Mouse (Mus musculus) hematopoietic stem cell, adult 5-6 weeks (primary cell): Measurements from ENCODE around the gene Tbp. TPM values are rescaled to one million over a fixed set of nuclear protein-coding genes. Genes with fewer than 3 reads are reported as not detected.
"Not testable (repeated sequence)": the region's sequence is repeated elsewhere in the genome, so short reads cannot be mapped to it uniquely, and the experiment has no call there.

ENCODE experiments used
- ATAC-seq, 2 experiments: fragments of 125-278 bp in 1 of 2; replicated peaks in 1 of 2; 2 replicates each; pipeline ENCODE4 v1.8.0; 2016 to 2017; ENCODE audit warnings: inconsistent platforms in 2 of 2, mild to moderate bottlenecking in 2 of 2, moderate number of reproducible peaks in 2 of 2, low read depth in 1 of 2, moderate TSS enrichment in 1 of 2; ENCODE audit not compliant: low FRiP score in 2 of 2, poor library complexity in 2 of 2, severe bottlenecking in 2 of 2, insufficient read depth in 1 of 2, low TSS enrichment in 1 of 2
- total RNA-seq: library from RNA; stranded (forward); fragments of 172-1452, 232-1000 nt; gene quantifications from 2 replicates; pipeline ENCODE4 v1.2.3, GENCODE M21; 2017

The Tbp gene
- total RNA-seq, 1 experiment from 2014 or later, result 63.6 TPM

DNA sequence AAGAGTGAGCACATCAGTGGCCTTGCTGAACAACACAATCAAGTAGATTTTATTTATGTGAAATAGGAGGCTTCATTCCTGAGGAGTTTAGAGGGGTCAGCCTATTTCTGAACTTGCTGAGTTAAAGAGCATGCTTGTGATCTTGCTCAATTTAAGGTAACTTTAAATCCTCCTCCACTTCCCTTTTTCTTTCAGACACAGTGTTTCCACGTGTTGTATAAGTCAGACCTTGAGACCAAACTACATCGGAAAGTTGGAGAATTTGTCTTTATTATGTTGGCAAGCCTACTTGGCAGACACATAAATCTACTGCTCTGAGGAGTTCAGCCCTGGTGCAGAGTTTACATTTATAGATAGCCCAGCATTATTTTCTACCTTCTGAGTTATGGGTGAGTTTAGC is 29.2 kb downstream of the Tbp start:
- no peak for ATAC-seq

DNA sequence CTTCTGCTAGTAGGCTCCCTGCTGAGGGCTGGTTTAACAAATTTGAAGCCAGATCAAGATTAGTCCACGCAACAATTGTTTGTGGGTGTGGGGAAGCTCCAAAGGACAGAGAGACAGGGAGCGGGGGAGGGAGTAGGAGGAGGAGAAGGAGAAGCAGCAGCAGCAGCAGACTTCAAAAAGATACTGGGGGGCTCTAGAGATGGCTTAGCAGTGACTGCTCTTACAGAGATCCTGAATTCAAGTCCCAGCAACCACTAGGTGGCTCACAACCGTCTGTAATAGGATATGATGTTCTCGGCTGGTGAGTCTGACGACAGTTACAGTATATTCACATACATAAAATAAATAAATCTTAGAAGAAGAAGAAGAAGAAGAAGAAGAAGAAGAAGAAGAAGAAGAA is 30.5 kb downstream of the Tbp start:
- ATAC-seq, result no peak

DNA sequence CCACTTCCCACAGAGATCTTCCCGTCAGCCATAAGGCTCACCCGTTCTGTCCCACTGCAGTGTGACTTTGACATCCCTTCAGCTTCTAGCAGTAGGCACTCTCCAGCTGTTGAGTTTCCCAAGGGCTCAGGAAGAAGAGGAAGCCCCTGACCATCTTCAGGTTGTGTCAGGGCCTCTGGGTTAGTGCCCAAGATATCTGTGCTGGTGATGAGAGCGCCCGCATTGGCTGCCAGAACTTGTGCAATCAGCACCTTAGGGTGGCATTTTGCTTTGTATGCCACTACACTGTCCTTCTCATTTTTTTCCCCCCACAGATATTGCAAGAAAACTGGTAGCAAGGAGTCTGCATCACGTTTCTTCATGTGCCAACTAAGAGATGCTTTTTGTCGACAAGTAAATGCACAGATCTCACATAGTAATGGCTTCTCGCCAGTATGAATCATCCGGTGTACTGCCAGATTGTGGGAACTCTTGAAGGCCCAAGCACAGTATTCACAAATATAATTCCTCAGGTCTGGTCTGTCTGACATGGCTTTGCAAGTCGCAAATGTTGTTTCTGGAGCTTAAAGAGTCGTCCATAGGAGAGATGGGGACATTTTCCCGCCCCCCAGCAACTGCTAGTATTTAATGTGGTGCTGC is 35.6 kb downstream of the Tbp start:
- peak in 1 of 2 experiments; percentile 35; a peak in 1 of 4 replicates for ATAC-seq

GRCm38 (mm10) chr17:15535943-15536342 is 36.3 kb downstream of the Tbp start:
- ATAC-seq, result no peak

- ATAC-seq, result peak; percentile 27 to 56; a peak in 1 of 4 replicates
Measured at GRCm38 (mm10) chr17:15536457-15536904, 36.8 kb downstream of the Tbp start.

DNA sequence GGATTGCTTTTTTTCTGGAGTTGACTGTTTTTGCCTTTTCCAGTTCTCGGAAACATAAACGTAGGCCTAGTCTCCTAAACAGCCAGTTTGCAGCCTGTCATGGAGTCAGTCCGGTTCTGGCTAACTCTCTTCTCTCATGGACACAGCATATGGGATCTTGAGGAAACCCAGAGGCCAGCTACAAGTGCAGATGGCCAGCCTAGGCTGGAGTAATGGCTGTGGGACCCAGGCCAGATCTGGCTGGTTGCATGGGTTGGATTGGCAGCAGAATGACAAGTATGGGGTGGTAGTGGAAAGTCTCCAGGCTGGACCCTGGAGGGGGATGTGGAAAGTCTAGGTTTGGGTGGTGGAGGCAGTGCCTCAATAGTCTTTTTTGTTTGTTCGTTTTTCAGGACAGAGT is 40.6 kb downstream of the Tbp start:
- ATAC-seq, result no peak

DNA sequence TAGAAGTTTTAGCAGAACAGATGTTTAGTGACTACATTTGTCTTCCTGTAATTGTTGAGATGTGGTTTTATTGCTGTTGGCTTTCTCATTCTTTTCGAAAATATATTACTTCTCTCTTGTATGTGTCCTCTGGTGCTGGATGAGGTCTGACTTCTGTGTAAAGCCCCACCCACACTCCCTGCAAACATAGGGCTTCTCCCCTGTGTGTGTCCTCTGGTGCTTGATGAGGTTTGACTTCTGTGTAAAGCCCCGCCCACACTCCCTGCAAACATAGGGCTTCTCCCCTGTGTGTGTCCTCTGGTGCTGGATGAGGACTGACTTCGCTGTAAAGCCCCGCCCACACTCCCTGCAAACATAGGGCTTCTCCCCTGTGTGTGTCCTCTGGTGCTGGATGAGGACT is 44.2 kb downstream of the Tbp start:
- not testable (repeated sequence) for ATAC-seq

DNA sequence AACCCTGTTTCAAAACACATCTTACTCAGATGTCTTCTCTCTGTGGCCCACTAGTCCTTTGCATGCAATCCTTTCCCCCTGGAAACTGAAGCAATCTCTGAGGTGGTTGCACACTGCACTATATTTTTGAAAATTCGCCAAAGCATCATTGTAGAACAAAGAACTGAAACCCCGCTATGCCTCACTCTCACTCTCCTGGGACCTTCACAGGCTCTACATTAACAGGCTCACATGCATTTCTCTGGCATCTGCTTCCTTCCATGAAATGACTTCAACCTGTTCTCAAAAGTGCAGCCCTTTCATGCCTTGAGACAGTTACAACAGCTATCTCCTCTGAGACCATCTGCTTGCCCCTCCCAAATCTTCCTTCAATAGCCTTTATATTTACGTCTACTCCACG is 46.8 kb downstream of the Tbp start:
- ATAC-seq, result no peak

- no peak for ATAC-seq
Measured at GRCm38 (mm10) chr17:15549713-15550112, 50.0 kb downstream of the Tbp start.

GRCm38 (mm10) chr17:15559946-15560345 is 60.3 kb downstream of the Tbp start:
- ATAC-seq, result no peak

DNA sequence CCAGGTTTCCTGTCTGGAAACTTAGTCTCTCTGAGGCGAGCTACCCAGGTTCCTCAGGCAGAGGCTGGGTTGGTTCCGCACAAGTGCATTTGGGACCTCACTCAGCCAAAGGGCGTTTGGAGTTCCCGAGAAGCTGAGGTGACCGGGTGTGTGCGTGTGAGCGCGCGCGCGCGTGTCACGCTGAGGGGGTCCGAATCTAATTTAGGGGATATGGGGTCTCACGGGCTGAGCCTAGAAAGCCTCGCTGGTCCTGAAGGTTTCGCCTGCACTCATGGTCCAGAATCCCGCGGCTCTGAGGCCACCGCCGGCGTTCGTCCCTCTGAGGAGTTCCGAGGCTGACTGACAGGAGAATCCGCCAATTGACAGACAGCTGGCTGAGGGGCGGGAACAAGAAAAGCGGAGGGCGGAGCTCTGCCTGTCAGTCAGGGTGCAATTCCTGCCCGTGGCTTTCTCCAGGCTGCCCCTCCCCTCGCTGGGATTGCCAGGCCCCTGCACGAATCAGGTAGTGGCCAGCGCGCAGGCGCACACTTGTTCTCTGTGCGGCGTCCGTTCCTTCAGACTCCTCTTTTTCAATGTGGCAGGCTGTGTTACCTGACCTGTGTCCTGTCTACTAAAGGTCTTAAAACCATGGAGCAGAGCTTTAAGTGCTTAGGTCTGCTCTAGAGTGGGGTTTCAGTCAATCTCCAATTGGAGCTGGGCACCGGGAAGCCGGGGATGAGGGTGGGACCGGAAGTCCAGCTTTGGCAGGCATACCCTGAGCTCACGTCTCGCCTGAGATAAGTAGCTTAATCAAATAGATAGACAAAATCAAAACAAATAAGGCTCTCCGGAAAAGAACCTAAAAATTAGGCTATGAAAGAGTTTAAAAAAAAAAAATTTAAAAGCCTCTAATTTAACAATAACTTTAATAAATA is 64.6 kb downstream of the Tbp start, which contains the start of gene Prdm9:
Gene Prdm9 (minus strand): TSS at position 341 of the 914 bp plus-strand sequence.
- peak; percentile 99 for ATAC-seq

GRCm38 (mm10) chr17:15564928-15565300 is 65.2 kb downstream of the Tbp start:
- ATAC-seq, result no peak

GRCm38 (mm10) chr17:15566908-15567307 is 67.2 kb downstream of the Tbp start:
- ATAC-seq, result no peak

DNA sequence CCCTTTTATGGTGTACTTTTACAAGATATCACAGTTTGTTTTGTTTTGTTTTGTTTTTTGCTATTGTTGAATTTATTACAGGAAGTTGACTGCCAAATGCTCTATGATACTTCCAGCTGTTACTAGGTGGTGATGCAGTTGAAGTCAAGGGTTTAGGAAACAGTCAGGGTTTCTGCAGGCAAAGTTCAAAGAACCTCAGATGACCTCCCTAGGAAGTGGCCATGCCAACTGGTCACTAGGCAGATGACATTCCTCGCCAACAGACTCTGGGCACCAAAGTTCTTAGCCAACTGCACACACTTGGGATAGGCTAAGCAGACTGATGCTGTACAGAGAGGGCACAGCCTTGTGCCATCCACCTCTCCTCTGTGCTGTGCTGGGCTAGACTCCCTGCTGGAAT is 75.4 kb downstream of the Tbp start:
- ATAC-seq, result no peak

DNA sequence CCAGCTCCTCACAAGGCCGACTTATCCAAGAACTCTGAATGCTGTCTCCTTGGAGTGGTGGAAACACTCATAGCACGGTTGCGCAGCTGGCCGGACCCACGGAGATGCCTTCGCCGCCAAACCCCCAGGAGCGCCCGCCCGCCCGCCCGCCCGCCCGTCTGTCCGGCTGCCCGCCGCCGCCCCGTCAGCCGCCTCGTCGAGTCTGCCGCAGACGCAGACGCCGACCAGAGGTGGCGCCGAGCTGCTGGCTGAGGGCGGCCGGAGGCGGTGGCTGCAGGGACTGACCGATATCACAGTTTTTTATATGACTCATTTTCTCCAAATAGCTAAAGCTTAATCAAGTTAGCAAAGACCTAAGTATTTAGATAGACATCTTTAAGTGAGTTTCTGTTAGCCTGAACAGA is 77.6 kb downstream of the Tbp start:
- ATAC-seq, result peak; percentile 37 to 56; a peak in 3 of 4 replicates
